Mouse (Mus musculus) olfactory bulb, adult 2 months (tissue): ENCODE results near the gene Dnajb11.

ENCODE experiments used
- CTCF ChIP-seq: fragments of 200-500 bp; IDR thresholded peaks from 2 replicates; pipeline ENCODE4 v1.5.1; 2012; ENCODE audit warnings: low read depth, mild to moderate bottlenecking, low read length, moderate library complexity; ENCODE audit not compliant: insufficient read depth
- POLR2A ChIP-seq: fragments of 200-500 bp; IDR thresholded peaks from 2 replicates; pipeline ENCODE4 v1.6.1; 2012; ENCODE audit warnings: mild to moderate bottlenecking, low read depth, low read length, moderate library complexity; ENCODE audit not compliant: insufficient read depth

GRCm38 (mm10) chr16:22847686-22848085, 10.0 kb upstream of the Dnajb11 start:
- TF ChIP-seq POLR2A (no peak), CTCF (no peak)
